ENCODE assay signal across 22 mouse cellular contexts in genomic region chr9:16024706-16025105, GRCm38 (mm10).
DNase-seq lines count a peak whose midpoint lies in the region; ATAC-seq lines count a peak whose summit lies in the region.
"Had no signal": no experiment of that assay in that cellular context is flagged by ENCODE, and none has a peak within 500 bp of the region (broad histone marks: within the 10 kb centered on the region; RNA-seq: fewer than 3 reads in every experiment).

No protein-coding gene starts in this region.

- H3K4me2 ChIP-seq in forebrain, embryonic 15.5 days (replicated peaks) = no peak overlapping the region
- H3K4me2 ChIP-seq: embryonic facial prominence, embryonic 13.5 days; heart, embryonic 12.5 days; hindbrain, embryonic 12.5 days had no signal

- H3K4me1 ChIP-seq in forebrain, embryonic 15.5 days = peaks cover 28% of the 10 kb centered on the region
- peaks cover 13% of the 10 kb centered on the region for H3K4me1 ChIP-seq in forebrain, embryonic 10.5 days
- H3K4me1 ChIP-seq in hindbrain, embryonic 10.5 days (replicated peaks) = no peaks in the 10 kb centered on the region
- H3K4me1 ChIP-seq: hindbrain, embryonic 12.5 days had no signal

- H3K36me3 ChIP-seq in forebrain, embryonic 15.5 days = no peaks in the 10 kb centered on the region
- H3K36me3 ChIP-seq in forebrain, embryonic 10.5 days (replicated peaks) = no peaks in the 10 kb centered on the region
- 0 out of 2 replicates have a peak, but pooled peaks cover 3% of the 10 kb centered on the region for H3K36me3 ChIP-seq in hindbrain, embryonic 10.5 days
- H3K36me3 ChIP-seq: embryonic facial prominence, embryonic 13.5 days; G1E; heart, embryonic 12.5 days; hindbrain, embryonic 12.5 days had no signal

- no peaks in the 10 kb centered on the region for H3K27me3 ChIP-seq in forebrain, embryonic 15.5 days
- no peaks in the 10 kb centered on the region for H3K27me3 ChIP-seq in forebrain, embryonic 10.5 days (ENCODE audit: poor library complexity, severe bottlenecking)
- no peaks in the 10 kb centered on the region for H3K27me3 ChIP-seq in hindbrain, embryonic 10.5 days (ENCODE audit: insufficient read depth, poor library complexity, severe bottlenecking)
- H3K27me3 ChIP-seq: embryonic facial prominence, embryonic 13.5 days; heart, embryonic 12.5 days; hindbrain, embryonic 12.5 days had no signal

- H3K9ac ChIP-seq in forebrain, embryonic 15.5 days (replicated peaks) = no peak overlapping the region
- H3K9ac ChIP-seq: embryonic facial prominence, embryonic 13.5 days; heart, embryonic 12.5 days; hindbrain, embryonic 12.5 days had no signal

- DNase-seq in cerebellum, postnatal 10 days = peak; percentile 32 to 46
- DNase-seq in cerebellum, postnatal 25 days = no peak
- no peak for DNase-seq in forebrain, embryonic 10.5 days (ENCODE audit: extremely low spot score, low spot score)
- peak; percentile 41 to 70 for DNase-seq in right cerebral cortex, postnatal 10 days (ENCODE audit: low spot score in 2 of 2)
- no peak for DNase-seq in right cerebral cortex, postnatal 4 days
- DNase-seq in hindbrain, embryonic 10.5 days (ENCODE audit: low spot score) = no peak
- DNase-seq: adrenal gland, adult 8-10 months; B cell, adult 2 months; cerebellum, adult 18-20 months; cerebellum, postnatal 36 days; gastrocnemius, adult 2 months; gastrocnemius, postnatal 25 days; kidney, adult 8-10 months had no signal

- H3K4me3 ChIP-seq in forebrain, embryonic 15.5 days = no peak overlapping the region
- no peak overlapping the region for H3K4me3 ChIP-seq in forebrain, embryonic 10.5 days
- no peak overlapping the region for H3K4me3 ChIP-seq in hindbrain, embryonic 10.5 days
- H3K4me3 ChIP-seq: embryonic facial prominence, embryonic 13.5 days; gastrocnemius, adult 2 months; heart, embryonic 12.5 days; hindbrain, embryonic 12.5 days had no signal

- WGBS in forebrain, embryonic 15.5 days = 59% methylated on average over 7 of the region's 7 CpGs
- WGBS in forebrain, embryonic 10.5 days = 95% methylated on average over 7 of the region's 7 CpGs
- 94% methylated on average over 7 of the region's 7 CpGs for WGBS in hindbrain, embryonic 10.5 days

- peak; percentile 59 for ATAC-seq in forebrain, embryonic 15.5 days (replicated peaks)
- ATAC-seq: CD4-positive, CD25-positive, alpha-beta regulatory T cell, adult 4 months; hindbrain, embryonic 16.5 days; inflammation-experienced regulatory T-cells, adult 6 months; intestine, postnatal 0 days had no signal

- H3K27ac ChIP-seq in forebrain, embryonic 15.5 days (replicated peaks) = peak overlapping the region; percentile 50; the same call in 1 of the 2 replicates
- no peak overlapping the region for H3K27ac ChIP-seq in forebrain, embryonic 10.5 days
- H3K27ac ChIP-seq in hindbrain, embryonic 10.5 days = no peak overlapping the region
- H3K27ac ChIP-seq: embryonic facial prominence, embryonic 13.5 days; gastrocnemius, adult 2 months; hindbrain, embryonic 12.5 days had no signal

- no peaks in the 10 kb centered on the region for H3K9me3 ChIP-seq in forebrain, embryonic 15.5 days
- H3K9me3 ChIP-seq in forebrain, embryonic 10.5 days = no peaks in the 10 kb centered on the region
- no peaks in the 10 kb centered on the region for H3K9me3 ChIP-seq in hindbrain, embryonic 10.5 days
- H3K9me3 ChIP-seq: embryonic facial prominence, embryonic 13.5 days; G1E; heart, embryonic 12.5 days; hindbrain, embryonic 12.5 days had no signal

Comparison
In these comparisons a context has a peak if more than half of its experiments do, and no peak if none do; other contexts are left out.
1. DNase-seq: peak in cerebellum, postnatal 10 days (2 of 2) and right cerebral cortex, postnatal 10 days (2 of 2); none in cerebellum, postnatal 25 days (0 of 2), forebrain, embryonic 10.5 days (single experiment), right cerebral cortex, postnatal 4 days (single experiment) and hindbrain, embryonic 10.5 days (single experiment).